Mouse (Mus musculus): ENCODE measurements around the gene Tuba3a.

The Tuba3a gene

DNA sequence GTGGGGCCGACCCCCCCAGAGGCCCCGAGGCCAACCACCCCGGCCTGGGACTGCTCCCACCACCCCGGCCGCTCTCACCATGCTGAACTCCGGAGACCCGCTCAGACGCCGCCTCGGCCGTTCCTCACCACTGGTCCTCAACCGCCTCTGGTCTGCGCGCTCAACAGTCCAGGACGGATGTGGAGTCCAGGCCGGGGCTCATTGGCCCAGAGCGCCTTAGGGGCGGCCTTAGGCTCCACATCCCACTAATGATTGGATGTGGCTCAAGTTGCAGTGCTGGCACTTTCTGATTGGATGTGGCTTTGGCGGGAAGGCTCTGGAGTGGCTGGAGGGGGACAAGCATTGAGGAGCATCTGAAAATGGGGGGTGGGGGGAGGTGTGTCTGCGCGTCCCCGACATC is at the start of gene Tuba3a:
Tuba3a (minus strand) TSS at position 153 of the 400 bp plus-strand sequence.
- no peak for DNase-seq

DNA sequence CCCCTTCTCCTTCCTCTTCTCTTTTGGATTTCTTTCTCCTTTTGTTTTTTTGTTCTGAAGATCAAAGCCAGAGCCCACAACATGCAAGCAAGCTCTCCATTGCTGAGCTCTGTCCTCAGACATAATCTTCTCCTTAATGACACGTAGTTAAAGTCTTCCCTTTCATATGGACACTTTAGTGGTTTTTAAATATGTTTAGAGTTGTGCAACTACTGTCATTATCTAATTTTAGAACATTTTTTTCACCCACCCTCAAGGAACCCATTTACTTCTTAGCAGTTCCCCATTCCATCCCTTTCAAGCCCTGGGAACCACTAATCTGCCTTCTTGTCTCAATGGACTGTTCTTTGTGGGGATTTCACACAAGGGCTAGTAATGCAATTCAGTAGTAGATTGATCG is 48.5 kb upstream of the Tuba3a start:
- DNase-seq: no peak

DNA sequence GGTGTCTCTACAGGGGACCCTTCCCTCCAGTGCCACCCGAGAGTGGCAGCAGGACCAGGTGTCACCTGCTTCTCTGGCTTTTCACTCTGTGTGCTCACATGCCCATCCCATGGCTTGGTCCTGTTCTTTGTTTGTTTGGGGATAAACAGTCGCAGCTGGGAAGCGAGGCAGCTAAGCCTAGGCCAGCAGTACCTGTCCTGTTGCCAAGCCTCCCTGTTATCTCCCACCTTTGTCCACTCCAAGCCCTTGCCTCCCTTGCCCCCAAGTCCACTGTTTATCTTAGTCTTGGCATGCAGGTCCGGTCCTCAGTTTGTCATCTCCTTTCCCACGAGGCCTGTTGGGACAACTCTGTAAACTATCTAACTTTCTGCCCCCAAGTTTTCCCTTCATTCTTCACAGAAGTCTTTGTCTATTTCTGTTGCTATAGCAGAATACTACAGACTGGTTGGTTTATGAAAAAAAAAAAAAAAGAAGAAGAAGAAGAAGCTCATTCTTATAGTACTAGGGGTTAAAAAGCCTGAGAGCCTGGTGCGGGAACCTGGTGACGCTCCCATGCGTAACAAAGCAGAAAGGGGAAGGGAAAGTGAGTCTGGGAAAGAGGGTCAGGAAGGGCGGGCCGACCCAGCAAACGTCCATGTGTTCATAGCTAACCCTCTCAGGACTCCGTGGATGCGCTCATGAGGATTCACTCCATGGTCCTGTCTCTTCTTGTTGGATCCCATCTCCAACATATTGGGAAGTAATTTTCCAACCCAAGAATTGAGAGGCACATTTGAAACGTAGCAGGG is 47.5 kb upstream of the Tuba3a start:
- no peak for DNase-seq

DNA sequence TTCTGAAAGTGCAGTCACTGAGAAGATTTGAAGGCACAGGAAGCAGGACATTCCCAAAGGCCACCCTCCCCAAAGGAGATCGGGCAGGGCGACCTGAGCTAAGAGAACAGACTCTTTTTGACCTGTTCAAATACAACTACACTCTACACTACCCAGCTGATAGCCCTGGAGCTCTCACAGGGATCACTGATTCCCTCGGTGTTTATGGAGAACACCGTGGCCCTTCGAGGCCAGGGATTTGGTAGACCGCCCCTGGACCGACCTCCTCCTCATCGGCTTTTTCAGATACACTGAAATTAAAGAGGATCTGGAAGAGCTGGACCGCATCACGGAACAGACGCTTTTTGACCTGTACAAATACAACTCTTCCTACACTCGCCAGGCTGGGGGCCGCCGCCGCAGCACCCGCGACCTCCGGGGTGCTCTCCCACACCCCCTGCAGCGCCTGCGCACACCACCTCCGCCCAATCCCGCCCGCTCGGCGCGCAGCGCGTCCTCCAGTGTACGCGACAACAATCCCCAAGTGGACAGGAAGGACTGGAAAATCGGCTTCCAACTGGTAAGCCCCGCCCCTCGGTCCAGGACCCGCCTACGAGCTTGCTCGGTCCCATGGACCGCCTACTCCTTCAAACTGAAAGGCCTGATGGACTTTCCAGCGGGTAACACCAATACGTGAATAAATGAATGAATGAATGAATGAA is 44.9 kb upstream of the Tuba3a start:
- peak; percentile 75 for DNase-seq

DNA sequence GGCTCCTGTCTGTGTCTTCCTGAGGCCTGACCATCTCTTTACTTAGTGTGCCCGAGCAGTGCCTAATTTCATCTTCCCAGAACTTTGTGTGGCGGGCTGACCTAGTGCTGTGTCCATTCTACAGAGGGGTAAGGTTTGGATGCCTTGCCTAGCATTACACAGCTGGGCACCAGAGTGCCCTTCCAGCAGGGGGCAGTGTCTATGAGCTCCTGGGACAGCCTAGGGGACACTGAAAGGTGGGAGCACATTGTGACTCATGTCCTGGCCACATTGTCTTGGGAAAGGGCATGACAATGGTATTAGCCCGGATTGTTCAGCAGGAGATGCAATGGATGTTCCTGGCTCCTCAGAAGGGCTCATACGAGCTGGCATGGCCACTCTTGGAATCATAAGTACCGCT is 42.4 kb upstream of the Tuba3a start:
- no peak for DNase-seq

DNA sequence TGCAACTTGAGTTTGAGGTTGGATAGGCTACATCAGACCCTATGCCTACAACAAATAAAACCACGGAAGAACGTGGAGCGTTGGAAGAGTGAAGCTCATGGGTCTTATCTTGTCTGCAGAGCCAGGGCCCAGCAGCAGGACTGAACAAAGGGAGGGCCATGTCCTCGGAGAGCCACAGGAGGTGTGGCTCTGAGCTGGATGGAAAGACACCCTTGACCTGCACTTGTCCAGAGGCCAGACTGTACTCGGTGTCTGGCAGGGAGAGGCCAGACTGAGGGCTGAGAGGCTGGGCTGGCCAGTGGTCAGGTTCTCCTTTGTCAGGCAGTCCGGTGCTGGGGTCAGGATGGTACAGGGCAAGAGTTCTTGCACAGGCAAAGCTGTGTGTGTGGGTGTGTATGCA is 39.5 kb upstream of the Tuba3a start:
- no peak for DNase-seq

DNA sequence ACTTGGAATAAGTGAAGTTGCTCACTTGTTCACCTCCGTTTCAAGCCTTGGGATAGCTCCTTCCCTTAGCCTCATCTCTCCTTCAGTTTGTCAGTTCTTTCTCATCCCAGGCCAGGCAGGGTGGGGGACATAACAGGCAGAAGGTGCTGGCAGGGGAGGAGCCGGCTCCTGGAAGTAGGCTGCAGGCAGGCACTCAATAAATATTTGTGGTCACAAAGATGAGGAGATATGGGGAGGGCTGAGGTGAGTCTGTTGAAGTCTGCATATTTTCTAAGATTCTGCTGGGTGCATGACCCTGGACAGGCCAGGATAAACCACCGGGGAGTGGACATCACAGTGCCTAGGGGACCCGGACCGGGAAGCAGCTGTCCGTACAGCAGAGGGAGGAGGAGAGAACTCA is 37.7 kb upstream of the Tuba3a start:
- DNase-seq: no peak

DNA sequence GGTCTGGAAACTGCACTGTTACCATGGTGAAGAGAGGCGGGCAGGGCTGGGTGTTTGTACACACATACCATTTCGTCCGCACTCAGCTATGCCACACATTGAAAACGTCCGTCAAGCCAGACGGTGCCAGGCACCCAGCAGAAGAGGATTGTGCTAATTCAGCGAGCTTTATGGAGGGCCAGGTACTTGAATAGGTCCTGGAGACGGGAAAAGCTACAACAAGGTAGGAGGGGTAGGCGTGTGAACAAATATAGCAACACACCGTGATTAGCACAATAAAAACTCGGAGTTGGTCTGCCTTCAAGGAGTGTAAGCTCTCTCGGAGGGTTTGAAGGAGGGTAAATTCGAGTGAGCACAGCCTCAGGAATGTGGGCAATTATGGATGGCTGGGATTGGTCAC is 37.0 kb upstream of the Tuba3a start:
- peak; percentile 16 for DNase-seq

DNA sequence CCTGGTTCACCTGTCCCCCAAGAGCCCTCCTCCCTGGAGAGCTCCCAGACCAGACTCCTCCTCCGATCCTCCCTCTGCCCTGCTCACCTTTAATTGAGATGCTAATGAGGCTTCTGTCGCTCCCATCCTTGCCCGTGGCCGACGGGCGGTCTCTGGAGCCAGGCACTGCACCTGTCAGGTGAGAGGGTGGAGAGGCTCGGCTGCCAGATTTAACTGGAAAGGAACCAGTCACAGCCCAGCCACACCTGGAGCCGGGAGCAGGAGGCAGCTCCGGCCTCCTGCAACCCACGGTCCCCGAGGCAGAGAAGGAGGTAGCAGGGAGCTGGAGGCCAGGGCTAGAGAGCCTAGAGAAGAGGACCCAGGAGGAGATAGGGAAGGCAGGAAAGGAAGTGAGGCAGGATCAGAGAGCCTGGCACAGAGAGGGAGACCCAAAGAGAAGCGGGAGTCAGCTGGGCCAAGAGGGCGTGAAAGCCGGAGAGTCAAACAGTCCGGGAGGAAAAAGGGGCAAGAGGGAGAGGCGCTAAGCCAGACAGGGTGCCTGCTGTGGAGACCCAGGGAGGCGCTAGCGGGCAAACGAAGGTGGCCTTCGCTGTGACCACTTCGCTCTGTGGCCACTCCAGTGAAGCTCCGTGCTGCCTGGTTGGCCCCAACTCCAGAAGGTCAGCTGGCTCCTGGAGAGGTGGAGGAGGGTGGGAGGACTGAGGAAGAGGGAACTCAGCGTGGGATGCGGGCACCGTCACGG is 35.4 kb upstream of the Tuba3a start:
- DNase-seq: no peak

DNA sequence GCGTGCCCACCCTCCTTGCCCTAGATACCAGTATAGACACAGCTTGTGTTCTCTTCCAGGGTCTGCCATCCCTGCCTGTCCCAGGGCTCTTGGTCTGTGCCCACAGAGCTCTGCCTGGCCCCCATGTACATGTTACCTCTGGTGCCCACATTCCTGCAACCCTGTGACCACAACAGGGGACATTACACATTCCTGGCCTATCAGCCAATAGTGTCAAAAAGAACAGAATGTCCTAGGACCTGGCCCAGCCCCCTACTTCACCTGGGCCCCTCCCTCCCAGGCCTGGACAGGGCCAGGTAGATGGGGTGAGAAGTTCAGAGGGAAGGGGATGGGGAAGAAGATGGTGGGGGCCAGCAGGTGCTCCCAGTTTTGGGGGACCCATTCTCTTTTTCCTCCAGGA is 34.5 kb upstream of the Tuba3a start, which contains the start of gene Scnn1a:
Scnn1a (plus strand) TSS at position 337 of the 400 bp plus-strand sequence.
- DNase-seq: no peak

DNA sequence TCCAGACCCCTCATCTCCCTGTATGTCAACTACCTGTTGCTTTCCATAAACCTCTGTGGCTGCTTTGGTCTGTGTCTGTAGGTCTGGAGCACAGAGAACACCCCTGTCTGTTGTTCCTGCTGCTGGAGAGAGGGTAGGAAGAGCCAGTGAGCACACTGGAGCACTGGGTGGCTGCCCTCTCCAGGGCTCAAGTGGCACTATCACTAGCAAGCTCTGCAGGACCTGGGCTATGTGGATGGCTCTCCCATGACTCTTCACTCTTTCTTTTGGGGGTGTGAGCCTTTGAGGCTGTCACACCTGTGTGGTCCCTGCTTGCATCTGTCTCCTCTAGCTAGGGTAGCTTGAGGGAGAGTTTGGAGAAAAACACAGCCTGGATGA is 34.1 kb upstream of the Tuba3a start:
- DNase-seq: no peak

DNA sequence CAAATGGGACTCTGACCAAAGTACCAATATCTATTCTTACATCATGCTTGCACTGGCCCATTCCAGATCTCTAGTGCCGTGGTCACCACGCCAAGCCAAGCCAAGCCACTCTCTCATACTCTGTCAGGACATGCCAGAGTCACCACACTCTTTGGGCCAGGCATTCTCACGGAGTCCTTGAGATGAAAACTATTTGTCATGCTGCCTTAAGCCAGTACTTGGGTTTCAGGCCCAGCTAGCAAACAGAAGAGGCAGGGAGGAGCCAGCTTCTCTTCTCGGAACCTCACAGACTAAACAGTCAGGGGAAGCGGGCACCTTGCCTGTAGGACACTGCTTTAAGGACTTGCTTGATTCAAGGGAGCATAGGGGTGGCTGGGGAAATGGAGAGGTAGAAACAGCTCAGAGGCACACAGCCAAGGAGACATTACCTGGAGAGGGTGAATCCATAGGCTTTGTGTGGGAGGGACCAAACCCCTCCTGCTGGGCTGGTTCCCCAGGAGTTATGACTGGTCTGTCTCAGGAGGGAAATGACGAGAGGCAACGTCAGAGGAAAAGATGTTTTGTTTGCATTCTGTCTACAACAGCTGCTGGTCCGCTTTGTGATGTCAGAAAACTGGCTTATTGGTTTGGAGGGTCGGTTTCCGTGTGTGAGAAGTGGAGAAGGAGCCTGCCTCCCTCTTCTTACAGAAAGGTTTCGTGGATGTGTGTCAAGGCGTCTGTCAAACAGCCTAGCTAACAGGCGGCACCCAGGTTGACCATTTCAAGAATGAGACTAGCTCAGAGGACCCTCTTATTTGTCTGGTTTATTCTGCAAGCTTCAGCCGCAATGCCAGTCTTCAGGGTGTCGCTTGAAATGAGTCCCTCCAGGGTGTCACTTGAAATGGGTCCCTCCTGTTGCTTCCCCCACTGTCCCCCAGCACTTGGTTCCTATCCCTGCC is 33.4 kb upstream of the Tuba3a start:
- DNase-seq: no peak

DNA sequence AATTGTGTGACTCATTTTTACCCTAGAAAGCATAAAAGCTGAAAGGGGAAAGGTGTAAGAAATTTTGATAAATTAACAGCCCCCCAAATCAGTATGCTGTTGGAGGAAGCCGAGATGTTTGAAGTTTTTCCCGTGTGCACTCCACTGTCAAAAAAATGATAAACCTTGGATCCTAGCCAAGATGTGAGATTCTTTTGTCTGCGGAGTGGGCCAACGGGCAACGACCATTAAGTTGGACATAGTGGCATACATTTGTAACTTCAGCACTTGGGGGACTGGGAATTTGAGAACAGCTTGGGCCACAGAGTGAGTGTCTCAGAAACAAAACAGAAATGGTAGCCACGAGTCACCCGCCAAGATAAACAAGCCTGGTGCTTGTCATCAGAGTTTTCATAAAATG is 31.2 kb upstream of the Tuba3a start:
- DNase-seq: no peak

DNA sequence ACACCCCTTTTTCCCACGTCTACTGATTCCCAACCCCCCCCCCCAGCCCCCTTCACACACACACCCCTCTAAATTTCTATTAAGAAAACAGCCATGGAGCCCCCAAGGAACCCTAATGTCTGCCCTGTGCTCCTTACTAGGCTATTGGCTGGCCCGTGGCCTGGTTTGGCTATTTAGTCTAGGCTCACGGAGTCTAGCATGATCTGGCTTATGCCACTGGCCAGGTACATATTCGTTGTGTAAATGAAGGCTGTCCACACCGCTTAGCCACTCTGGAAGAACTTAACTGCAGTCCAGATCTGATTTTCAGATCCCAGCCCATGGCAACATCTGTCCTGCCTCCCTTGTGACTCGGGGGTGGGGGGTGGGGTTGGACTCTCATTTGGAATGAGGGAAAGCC is 28.9 kb upstream of the Tuba3a start:
- DNase-seq: no peak

DNA sequence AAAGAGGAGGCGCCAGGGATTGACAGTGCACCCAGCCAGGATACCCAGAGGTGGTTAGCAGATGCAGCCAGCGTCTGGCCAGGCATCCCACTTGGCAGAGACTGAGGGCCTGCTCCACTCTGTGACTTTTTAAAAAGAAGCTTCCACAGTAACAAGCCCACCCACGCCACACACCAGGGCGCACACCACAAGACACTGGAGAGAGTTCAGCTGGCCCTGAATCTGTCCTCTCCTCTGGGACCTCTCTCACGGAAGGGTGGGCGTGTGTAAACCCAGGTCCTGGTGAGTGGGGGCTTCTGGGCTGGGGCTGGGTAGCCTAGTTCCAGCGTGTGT is 28.4 kb upstream of the Tuba3a start:
- DNase-seq: no peak

DNA sequence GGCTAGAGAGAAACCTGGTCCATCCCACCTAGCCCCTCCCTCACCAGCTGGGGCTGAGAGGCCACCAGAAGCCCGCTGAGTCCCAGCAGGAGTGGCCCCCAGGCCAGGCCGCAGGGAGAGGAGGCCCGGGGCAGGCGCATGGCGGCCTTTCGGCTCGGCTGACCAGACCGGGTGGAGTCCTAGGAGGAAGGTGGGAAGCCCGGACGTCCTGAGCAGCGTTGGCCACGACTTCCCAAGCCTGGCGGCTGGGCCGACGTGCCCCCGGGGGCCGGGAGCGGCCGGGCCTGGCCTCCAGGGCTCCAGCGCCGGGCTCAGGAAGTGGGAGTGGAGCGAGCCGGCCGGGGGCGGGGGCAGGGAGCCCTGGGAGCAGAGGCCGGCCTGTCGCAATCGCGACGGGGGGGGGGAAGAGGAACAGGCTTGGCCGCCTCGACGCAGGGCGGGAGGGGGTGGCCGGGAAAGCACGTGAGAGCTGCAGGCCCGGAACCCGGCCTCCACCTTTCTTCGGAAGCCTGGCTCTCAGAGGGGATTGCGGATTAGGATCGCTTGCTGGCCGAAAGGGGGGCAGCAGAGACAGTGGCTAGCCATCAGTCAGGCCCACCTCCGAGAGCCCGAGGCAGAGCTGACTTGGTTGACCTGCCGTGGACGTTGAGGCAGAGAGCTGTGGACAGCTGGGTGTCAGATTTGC is 27.8 kb upstream of the Tuba3a start, which contains the start of gene Ltbr:
Ltbr (minus strand) TSS at position 340 of the 685 bp plus-strand sequence.
- peak; percentile 34 for DNase-seq

DNA sequence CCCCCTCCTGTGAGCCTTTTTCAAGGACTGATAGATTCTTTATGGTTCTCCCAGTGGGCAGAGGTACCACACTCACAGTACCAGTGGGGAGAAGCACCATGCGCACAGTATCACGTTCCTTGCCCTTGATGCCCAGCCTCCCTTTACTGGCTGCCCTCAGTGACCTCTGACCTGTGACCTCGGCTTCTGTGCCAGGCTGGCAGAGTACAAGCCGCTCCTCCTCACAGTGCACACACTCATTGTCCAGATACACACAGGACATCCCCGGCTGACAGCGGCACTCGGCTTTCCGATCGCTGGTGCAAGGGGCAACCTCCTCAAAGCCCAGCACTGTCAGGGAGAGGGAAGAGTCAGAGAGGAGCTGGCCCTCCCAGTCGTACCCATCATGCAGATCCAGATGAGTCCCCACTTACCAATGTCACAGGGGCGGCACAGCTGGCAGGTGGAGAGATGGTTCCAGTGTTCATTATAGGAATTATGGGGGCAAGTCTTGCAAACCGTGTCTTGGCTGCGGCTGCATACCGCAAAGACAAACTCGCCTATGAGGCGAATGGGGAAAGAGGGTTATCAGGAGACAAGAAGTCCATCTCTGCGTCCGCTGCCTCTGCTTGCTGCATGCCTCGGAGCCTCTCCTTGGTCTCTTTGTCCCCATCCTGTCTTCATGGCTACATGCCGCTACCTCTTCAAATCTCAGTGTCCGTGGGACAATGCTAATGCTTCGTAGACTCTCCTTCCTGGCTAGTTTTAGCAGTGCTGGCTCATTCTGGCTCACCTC is 26.9 kb upstream of the Tuba3a start:
- DNase-seq: no peak

DNA sequence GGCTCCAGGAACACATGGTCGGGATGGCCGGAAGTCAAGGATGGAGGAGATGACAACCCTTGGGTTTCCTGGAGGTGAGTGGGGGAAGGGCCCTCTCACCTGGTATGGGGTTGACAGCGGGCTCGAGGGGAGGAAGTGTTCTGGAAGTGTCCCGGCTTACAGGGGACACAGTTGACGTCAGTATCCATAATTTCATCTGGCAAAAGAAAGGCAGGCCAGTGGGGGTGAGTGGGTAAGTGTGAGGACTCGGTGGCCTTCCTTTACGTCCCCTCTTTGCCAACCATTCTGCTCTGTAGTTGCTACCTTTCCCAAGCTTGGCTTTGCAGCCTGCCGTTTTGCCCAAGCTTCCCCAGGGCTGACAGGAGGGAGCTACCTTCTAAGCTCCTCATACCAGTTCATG is 26.3 kb upstream of the Tuba3a start:
- no peak for DNase-seq

DNA sequence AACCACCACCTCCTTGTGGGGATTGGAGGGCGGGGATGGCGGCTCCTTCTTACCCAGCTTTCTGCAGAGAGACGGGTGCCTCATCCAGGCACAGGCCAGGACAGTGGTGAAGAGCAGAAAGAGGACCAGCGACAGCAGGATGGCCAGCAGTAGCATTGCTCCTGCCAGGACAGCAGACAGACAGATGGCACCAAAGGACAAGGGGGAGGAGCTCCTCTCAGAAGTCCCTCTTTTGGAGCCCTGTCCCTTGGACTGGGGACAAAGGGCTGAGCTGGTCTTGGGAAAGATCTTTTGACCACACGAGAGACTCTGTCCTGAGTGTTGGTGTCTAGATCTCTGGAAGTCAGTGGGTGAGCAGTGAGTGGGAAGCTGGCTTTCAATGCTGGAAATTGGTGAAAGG is 23.6 kb upstream of the Tuba3a start:
- no peak for DNase-seq

DNA sequence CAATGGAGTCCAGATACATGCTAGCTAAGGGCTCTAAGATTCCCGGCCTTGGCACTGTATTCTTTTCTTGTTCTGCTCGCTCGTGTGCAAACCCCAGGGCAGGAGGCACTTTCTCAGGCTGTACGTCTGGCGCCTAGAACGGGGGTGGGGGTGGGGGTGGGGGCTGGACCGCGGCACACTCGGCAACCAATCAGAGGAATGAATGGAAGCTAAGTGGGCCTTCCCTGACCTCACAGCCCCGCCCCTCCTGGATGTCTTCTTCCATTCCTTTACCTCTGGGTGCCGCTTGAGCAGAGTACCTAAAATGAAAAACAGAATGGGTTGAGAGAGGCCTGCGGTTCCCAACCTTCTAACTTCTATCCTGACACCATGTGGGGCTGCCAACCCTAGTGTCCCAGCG is 23.1 kb upstream of the Tuba3a start:
- DNase-seq: no peak

DNA sequence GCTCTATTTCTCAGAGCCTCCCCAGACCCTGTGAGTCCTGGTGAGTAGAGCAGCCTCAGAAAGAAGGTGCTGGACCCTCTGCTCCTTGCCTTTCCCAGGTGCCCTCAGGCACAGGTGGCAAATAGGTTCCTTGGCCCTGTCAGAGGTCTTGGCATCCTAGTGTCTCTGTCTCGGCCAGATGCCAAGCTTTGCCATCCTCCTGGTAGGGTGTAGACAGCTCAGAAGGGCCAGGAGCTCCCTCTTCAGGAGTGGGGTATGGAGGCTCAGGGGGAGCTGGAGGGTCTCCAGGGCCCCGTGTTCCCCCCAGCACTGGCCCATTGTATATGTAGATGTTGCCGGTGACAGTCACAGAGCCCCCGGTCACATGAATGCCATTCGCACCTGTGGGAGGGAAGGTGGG is 21.2 kb upstream of the Tuba3a start:
- DNase-seq: no peak

Data from right cerebral cortex, adult 18-20 months (tissue).